ENCODE assay signal across 30 mouse cellular contexts in the genomic region with DNA sequence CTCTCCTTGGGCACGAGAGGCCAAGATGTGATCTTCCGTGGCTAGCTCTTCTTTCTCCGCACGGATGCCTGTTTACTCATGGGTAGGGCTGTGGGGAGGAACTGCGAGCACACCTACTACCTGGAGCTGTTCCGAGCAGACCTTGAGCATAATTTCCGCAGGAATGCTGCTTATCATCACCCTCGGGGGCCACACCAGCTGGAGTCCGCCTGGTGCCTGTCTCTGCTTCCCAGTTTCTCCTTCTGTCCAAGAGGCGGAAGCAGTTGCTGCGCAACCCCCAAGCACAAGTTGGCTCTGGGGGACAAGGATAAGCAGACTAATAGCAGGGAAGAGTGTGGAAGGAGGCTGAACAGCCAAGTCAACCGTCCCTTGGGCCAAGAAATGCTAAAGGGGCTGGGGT. TPM values are rescaled to one million over a fixed set of nuclear protein-coding genes. Genes with fewer than 3 reads are reported as not detected.
DNase-seq lines count a peak whose midpoint lies in the region; ATAC-seq lines count a peak whose summit lies in the region.
"Had no signal": no experiment of that assay in that cellular context is flagged by ENCODE, and none has a peak within 500 bp of the region (broad histone marks: within the 10 kb centered on the region; RNA-seq: fewer than 3 reads in every experiment).

No protein-coding gene starts in this region.

- peak overlapping the region; percentile 37; the same call in 1 of the 2 replicates for H3K9ac ChIP-seq in heart, embryonic 13.5 days
- H3K9ac ChIP-seq: forebrain, embryonic 15.5 days; hindbrain, embryonic 15.5 days; limb, embryonic 15.5 days; liver, embryonic 14.5 days; lung, embryonic 15.5 days had no signal

- DNase-seq in heart, adult 11 months = peak; percentile 98
- DNase-seq in heart, adult 8-10 months (ENCODE audit: low spot score) = no peak
- DNase-seq in heart, postnatal 4 days = peak; percentile 39
- peak; percentile 32 for DNase-seq in yolk sac, embryonic 10.5 days (ENCODE audit: low spot score)
- DNase-seq in gastrocnemius, postnatal 10 days = no peak
- DNase-seq in layer of hippocampus, adult 8-10 months (ENCODE audit: low spot score in 2 of 2) = no peak
- DNase-seq in adipocyte (ENCODE audit: low spot score) = no peak
- DNase-seq: adrenal gland, postnatal 25 days; cerebellum, adult 8-10 months; cerebellum, postnatal 36 days; gastrocnemius, postnatal 25 days; kidney, postnatal 25 days; layer of hippocampus, adult 9-11 months; left cerebral cortex, postnatal 4 days; midbrain, embryonic 14.5 days; right cerebral cortex, postnatal 25 days; thymus, postnatal 4 days had no signal

- H3K4me3 ChIP-seq in heart, embryonic 13.5 days = peak overlapping the region; percentile 21; the same call in 1 of the 2 replicates
- H3K4me3 ChIP-seq: forebrain, embryonic 15.5 days; hindbrain, embryonic 15.5 days; left cerebral cortex, adult 2 months; limb, embryonic 15.5 days; lung, embryonic 15.5 days had no signal

- 21% methylated on average over 12 of the region's 12 CpGs for WGBS in heart, embryonic 13.5 days

- ATAC-seq in heart, embryonic 13.5 days (ENCODE audit: extremely low read depth, insufficient number of reproducible peaks, low FRiP score, low TSS enrichment) = no peak
- ATAC-seq: forebrain, embryonic 15.5 days had no signal

- peaks cover 20% of the 10 kb centered on the region for H3K4me1 ChIP-seq in heart, embryonic 13.5 days
- H3K4me1 ChIP-seq: forebrain, embryonic 15.5 days; hindbrain, embryonic 15.5 days had no signal

- 0 out of 2 replicates have a peak overlapping the region, but pooled peaks have one; percentile 24 for H3K27ac ChIP-seq in heart, embryonic 13.5 days (replicated peaks)
- H3K27ac ChIP-seq: forebrain, embryonic 15.5 days; hindbrain, embryonic 15.5 days; left cerebral cortex, adult 2 months; limb, embryonic 15.5 days; liver, embryonic 14.5 days; lung, embryonic 15.5 days had no signal

- no peaks in the 10 kb centered on the region for H3K27me3 ChIP-seq in heart, embryonic 13.5 days (replicated peaks)
- H3K27me3 ChIP-seq: forebrain, embryonic 15.5 days; hindbrain, embryonic 15.5 days; limb, embryonic 15.5 days; lung, embryonic 15.5 days had no signal

- no peaks in the 10 kb centered on the region for H3K9me3 ChIP-seq in heart, embryonic 13.5 days
- H3K9me3 ChIP-seq: forebrain, embryonic 15.5 days; hindbrain, embryonic 15.5 days; limb, embryonic 15.5 days; lung, embryonic 15.5 days had no signal

- no peaks in the 10 kb centered on the region for H3K36me3 ChIP-seq in heart, embryonic 13.5 days
- H3K36me3 ChIP-seq: forebrain, embryonic 15.5 days; hindbrain, embryonic 15.5 days; limb, embryonic 15.5 days; lung, embryonic 15.5 days had no signal

- H3K4me2 ChIP-seq in heart, embryonic 13.5 days = peak overlapping the region; percentile 56
- H3K4me2 ChIP-seq: forebrain, embryonic 15.5 days; hindbrain, embryonic 15.5 days; limb, embryonic 15.5 days; lung, embryonic 15.5 days had no signal

RNA-seq across cellular contexts. Expression of a gene that starts 42.8 kb away (rescaled TPM):
- total RNA-seq in heart, adult 8-10 months (2022) = not detected
- polyA plus RNA-seq in heart, embryonic 13.5 days (2015; fragmentation: Nextera tagmentation; extraction: Ambion mirVana) = not detected in 2 replicates
- total RNA-seq in heart, postnatal 4 days (2021) = not detected
- not detected for total RNA-seq in gastrocnemius, postnatal 10 days (2021)
- total RNA-seq in layer of hippocampus, adult 8-10 months (2022) = not detected
- total RNA-seq: adrenal gland, postnatal 25 days; gastrocnemius, postnatal 25 days; hematopoietic stem cell, adult 5-6 weeks; left cerebral cortex, adult 2 months; left cerebral cortex, postnatal 4 days; megakaryocyte-erythroid progenitor cell, adult 5-6 weeks had no signal
- polyA plus RNA-seq: brain, embryonic 14.5 days; embryonic facial prominence, embryonic 14.5 days; hindbrain, embryonic 15.5 days; limb, embryonic 15.5 days; liver, embryonic 14.5 days; midbrain, embryonic 14.5 days; neural tube, embryonic 11.5 days; spleen, adult 2 months had no signal

Comparison
In these comparisons a context has a peak if more than half of its experiments do, and no peak if none do; other contexts are left out.
1. DNase-seq: peak in heart, adult 11 months (single experiment), heart, postnatal 4 days (single experiment) and yolk sac, embryonic 10.5 days (single experiment); none in heart, adult 8-10 months (single experiment), gastrocnemius, postnatal 10 days (single experiment), layer of hippocampus, adult 8-10 months (0 of 2) and adipocyte (single experiment).